Mouse (Mus musculus): Measurements from ENCODE around the gene Rgs3.

Rgs3 gene

GRCm38 (mm10) chr4:62691625-62692024 is 132.0 kb downstream of the Rgs3 start:
- DNase-seq (ENCODE audit: low spot score), result no peak

DNA sequence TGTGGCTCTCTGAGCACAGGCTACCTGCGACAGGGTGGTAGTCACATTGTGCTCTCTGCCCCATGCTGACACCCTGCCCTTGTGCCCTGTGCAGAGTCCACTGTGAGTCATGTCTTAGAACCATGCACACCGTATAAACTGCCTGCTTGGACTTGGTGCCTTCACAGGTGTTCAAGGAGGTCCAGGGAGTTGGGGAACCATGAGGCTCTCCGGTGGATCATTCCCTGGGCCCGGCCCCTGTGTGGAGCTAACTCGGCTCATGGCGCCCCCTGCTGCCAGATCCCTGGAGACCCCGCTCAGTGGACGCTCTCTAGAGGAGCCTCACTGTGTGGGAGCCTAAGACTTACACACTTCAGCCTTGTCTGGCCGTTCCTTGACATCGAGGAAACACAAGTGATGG is 134.2 kb downstream of the Rgs3 start:
- peak; percentile 72 for DNase-seq (ENCODE audit: low spot score)

DNA sequence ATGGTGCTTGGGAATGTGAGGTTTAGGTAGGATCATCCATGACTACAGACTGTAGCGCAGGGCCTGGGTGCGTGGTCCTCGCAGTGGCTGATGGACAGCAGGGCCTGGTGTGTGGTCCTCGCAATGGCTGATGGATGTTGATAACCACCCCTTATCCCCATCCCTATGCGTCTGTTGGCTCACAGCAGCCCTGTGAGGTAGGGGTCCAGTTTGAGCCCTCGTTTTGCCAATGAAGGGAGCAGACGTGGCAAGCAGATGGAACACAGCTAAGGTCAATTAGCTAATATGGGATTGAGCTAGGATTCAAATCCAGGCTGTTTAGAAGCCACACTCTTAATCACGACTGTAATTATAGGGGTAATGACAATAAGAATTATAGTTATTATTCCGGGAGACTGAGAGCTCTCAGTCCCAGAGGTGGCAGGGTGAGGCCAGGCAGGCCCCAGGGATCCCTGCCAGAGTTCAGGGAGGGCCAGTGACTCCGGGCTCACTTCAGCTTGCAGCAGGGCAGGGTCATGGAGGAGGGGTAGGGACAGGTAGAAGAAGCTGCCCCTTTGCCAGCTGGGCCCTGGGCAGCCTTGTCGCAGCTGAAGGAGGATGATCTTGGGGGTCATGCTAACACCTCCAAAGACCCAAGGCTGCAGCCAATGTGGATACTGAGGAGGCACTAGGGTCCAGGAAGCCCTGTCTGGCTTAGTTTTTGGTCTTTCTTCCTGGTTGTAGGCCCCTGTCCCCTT is 135.2 kb downstream of the Rgs3 start:
- DNase-seq (ENCODE audit: low spot score), result no peak

DNA sequence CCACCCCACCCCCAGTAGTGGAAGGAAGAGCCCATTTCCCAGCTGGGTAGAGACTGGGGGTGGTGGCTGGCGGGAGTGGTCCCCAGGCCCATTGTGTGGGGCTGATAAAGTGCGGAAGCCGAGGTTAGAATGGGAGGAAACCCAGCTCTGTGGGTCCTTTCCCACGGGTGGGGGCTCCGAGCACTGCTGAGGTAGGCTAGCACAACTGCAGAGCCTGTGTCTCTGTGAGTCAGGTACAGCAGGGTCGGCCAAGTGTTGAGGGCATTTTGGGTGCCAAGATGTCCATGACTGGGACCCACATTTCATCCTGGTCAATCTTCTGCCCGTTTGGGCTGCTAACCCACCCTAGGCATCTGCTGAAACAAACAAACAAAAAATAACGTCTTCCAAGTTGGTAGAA is 135.9 kb downstream of the Rgs3 start:
- no peak for DNase-seq (ENCODE audit: low spot score)

- peak; percentile 91 for DNase-seq (ENCODE audit: low spot score)
Measured at GRCm38 (mm10) chr4:62695946-62696345, 136.3 kb downstream of the Rgs3 start.

- no peak for DNase-seq (ENCODE audit: low spot score)
Measured at GRCm38 (mm10) chr4:62696699-62697404, 137.2 kb downstream of the Rgs3 start.

DNA sequence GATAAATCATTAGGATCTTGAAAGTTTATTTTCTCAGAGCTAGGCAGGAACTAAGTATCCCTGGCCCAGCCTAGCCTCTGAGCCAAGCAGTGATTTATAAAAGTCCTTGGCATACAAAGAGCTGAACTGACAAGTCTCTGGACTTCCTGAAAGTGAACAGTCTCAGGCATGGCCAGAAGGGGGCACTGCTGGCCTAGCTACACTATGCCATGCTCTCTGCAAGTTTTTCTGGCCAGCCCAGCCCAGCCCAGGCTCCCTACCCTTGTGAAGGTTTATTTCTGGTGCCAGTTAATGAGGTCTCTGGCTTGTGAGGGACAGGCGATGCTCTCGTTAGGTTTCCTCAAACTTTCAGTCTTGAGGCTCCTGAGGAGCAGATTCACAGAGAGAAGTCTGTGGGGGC is 137.8 kb downstream of the Rgs3 start:
- peak; percentile 93 for DNase-seq (ENCODE audit: low spot score)

DNA sequence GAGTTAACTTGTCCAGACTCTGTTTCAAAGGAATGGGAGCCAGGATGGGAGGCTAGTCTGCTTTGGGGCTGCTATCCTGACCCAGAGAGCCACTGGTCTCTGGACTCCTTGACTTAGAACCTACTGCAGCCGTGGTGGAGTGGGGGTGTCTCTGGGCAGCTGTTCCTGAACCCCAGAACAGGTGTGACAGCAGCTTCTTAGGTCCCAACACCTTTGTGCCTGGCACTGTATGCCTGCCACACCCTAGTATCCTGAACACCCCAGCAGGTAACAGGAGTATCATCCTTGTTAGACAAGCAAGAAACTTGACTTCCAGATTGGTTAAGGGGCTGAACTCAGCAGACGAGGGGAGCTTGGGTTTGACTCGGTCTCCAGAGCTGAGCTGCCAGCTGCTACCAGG is 138.9 kb downstream of the Rgs3 start:
- DNase-seq (ENCODE audit: low spot score), result no peak

- DNase-seq (ENCODE audit: low spot score), result peak; percentile 91
Measured at GRCm38 (mm10) chr4:62699191-62699812, 139.7 kb downstream of the Rgs3 start.

DNA sequence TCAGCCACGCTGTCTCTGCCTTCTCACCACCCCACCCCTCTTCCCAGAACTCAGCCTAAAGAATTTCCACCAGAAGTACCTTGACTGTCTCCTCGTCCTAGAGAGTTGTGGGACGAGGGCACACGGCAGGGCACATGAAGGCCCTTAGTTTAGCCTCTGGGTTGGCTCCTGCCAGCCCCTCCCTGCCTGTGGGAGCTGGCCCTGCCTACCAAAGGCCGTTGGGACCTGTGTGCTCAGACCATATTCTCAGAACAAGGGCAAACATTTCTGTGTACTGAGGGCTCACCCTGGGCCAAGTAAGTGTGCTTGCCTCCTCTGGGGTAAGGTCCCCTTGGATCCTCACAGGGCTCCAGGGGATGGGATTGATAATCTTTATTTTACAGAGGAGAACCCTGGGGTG is 140.8 kb downstream of the Rgs3 start:
- DNase-seq (ENCODE audit: low spot score), result no peak

DNA sequence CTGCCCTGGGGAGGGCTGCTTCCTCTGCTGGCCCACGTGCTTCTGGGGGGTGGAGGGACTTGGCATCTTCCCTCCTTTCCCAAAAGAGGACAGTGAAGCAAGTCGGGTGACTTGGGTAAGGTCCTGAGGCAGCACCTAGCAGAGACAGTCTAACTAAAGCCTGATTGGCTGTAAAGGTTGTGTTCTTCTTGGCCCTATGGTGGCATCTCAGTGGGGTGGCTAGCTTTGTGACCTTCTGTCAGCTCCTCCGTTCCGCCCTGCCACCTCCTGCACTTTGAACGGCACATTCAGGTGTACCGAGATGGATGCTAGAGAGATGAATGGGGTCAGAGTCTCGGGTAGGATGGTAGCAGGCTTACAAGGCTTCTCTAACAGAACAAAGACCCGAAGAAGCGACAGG is 143.5 kb downstream of the Rgs3 start:
- no peak for DNase-seq (ENCODE audit: low spot score)

DNA sequence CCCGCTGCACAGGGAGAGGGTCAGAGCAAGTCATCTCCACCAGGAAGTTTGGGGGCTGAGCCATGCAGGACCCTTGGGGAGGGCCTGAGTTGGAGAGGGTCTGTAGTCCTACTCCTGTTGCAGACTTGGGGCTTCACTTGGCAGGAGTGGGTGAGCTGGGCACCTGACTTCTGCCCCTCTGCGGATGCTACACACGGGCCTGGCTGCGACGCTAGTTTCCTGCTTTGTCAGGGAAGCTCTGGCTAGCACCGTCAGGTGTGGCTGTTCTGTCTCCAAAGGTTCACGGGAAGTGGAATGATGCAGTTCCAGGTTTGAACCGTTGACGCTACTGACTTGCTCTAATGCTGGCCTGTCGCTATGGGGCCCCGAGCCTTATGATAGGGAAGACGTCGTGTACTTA is 144.6 kb downstream of the Rgs3 start:
- no peak for DNase-seq (ENCODE audit: low spot score)

DNA sequence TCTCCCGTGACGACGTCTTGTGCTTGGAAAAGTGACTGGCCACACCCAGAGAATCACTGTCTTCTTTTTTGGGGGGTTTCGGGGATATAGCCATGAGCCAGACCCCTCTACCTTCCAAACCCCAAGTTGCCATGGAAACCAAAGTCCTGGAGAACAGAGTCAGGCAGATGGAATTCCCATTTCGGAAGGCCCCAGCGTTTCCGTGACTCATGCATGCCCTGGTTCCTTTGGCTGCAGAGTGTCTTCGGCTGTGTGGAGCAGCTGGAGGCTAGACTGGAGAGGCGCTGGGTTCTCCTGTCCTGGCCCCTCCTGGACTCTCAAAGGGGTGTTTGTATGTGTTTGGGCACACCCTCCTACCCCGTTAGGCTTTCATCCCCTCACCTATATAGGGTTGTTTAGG is 145.4 kb downstream of the Rgs3 start:
- no peak for DNase-seq (ENCODE audit: low spot score)

- no peak for DNase-seq (ENCODE audit: low spot score)
Measured at GRCm38 (mm10) chr4:62705749-62706148, 146.1 kb downstream of the Rgs3 start.

DNA sequence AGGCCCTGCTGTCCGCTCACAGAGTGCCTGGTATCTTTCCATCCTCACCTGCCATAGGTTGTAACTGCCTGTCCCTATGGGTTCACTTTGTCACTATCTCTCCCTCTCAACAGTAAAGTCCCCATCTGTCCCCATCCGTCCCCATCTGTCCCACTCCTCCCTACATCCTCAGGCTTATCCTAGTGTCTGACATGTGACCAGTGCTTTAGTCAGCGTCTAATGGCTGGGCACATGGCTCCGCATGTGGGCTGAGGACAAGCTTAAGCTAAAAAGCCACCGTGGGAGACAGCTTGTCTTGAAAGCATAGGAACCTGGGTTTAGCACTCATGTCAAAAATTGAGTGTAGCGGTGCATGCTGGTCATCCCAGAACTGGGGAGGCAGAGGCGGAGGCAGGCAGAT is 148.4 kb downstream of the Rgs3 start:
- no peak for DNase-seq (ENCODE audit: low spot score)

DNA sequence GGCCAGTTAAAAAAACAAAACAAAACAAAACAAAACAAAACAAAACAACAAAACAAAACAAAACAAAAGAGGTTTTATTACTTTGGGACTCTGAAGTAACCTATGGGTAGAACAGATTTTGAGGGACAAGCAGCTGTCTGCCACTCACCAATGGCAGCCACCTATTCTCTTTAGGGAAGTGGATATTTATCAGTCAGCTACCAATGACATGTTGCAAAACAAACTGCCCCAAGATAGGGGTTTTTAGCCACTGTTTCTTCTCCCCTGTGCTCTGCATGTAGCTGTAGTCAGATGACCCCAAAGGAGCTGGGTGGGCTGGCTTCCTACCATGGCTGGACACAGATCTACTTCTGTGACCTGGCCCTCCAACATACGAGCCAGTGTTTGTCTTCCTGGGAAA is 149.3 kb downstream of the Rgs3 start:
- no peak for DNase-seq (ENCODE audit: low spot score)

DNA sequence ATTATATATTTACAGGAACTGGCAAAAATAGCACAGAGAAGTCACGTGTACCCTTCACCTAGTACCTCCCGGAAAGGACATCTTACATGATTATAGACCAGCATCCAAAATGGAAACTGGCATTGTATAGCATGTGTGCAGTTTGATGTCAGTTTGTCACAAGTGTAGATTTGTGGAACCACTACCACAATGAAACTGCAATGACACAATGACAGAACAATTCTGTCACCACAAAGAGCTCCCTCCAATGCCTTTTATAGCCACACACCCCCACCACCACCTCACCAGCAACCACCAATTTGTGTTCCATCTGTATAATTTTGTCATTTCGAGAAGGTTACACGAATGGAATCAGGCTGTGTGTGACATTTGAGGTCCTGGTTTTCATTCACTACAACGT is 149.8 kb downstream of the Rgs3 start:
- DNase-seq (ENCODE audit: low spot score), result no peak

DNA sequence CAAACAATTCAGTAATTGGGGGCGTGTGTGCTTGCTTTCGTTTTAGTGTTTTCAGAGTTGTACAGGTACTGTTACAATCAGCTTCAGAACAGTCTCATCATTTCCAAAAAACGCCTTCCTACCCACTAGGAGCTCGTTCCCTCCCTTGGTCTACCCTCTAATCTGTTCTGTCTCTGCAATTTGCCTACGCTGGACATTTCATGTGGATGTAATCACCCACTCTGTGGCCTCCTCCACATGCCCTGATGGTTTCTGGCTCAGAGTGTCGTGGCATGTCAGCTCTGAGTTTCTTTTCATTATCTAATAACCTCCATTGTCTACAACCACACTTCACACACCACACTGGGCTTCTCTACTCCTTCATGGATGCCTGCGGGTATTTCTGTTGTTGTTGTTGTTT is 151.5 kb downstream of the Rgs3 start:
- DNase-seq (ENCODE audit: low spot score), result no peak

GRCm38 (mm10) chr4:62711582-62711981 is 151.9 kb downstream of the Rgs3 start:
- no peak for DNase-seq (ENCODE audit: low spot score)

GRCm38 (mm10) chr4:62720861-62721260 is 161.2 kb downstream of the Rgs3 start:
- no peak for DNase-seq (ENCODE audit: low spot score)

DNA sequence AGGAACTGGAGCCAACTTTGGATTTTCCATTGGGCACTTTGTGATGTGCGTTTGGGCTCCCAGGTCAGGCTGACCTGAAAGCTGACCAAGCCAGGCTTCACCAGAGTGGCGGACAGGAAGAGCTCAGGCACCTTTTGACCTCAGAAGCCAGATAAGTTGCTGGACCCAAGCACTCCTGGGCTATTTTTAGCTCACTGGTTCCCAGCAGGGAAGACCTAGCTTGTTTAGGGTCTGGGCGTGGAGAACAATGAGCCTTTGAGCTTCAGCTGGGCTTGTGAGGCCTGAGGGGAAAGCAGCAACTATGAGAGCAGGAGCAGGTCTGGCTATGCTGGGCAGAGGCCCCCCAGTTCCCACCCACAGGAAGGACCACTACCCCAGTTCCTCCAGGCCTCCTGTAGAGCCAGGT is 162.4 kb downstream of the Rgs3 start:
- DNase-seq (ENCODE audit: low spot score), result peak; percentile 58

GRCm38 (mm10) chr4:62723795-62724194 is 164.1 kb downstream of the Rgs3 start:
- DNase-seq (ENCODE audit: low spot score), result no peak

- no peak for DNase-seq (ENCODE audit: low spot score)
Measured at GRCm38 (mm10) chr4:62726282-62726937, 166.8 kb downstream of the Rgs3 start.
